Mouse (Mus musculus): Measurements from ENCODE around the gene Agtrap.
A peak's percentile ranks its signal among the peaks of the same experiment; 100 is the strongest.

Gene Agtrap

GRCm38 (mm10) chr4:148079944-148080596 is 7.8 kb downstream of the Agtrap start:
- DNase-seq (ENCODE audit: low read depth in 2 of 2, low spot score in 2 of 2): no peak

- no peak for DNase-seq (ENCODE audit: low read depth in 2 of 2, low spot score in 2 of 2)
Observed at GRCm38 (mm10) chr4:148079212-148079611, 8.6 kb downstream of the Agtrap start.

GRCm38 (mm10) chr4:148075881-148076280 is 11.9 kb downstream of the Agtrap start:
- DNase-seq (ENCODE audit: low read depth in 2 of 2, low spot score in 2 of 2): no peak

- peak; percentile 42 to 47 for DNase-seq (ENCODE audit: low read depth in 2 of 2, low spot score in 2 of 2)
Observed at GRCm38 (mm10) chr4:148075259-148075658, 12.6 kb downstream of the Agtrap start.

GRCm38 (mm10) chr4:148074521-148075189 is 13.2 kb downstream of the Agtrap start:
- peak in 1 of 2 experiments; percentile 26 for DNase-seq (ENCODE audit: low read depth in 2 of 2, low spot score in 2 of 2)

- no peak for DNase-seq (ENCODE audit: low read depth in 2 of 2, low spot score in 2 of 2)
Observed at GRCm38 (mm10) chr4:148071508-148071907, 16.3 kb downstream of the Agtrap start.

- no peak for DNase-seq (ENCODE audit: low read depth in 2 of 2, low spot score in 2 of 2)
Observed at GRCm38 (mm10) chr4:148069602-148070218, 18.1 kb downstream of the Agtrap start.

GRCm38 (mm10) chr4:148067346-148067745 is 20.5 kb downstream of the Agtrap start:
- DNase-seq (ENCODE audit: low read depth in 2 of 2, low spot score in 2 of 2): no peak

- no peak for DNase-seq (ENCODE audit: low read depth in 2 of 2, low spot score in 2 of 2)
Observed at GRCm38 (mm10) chr4:148066401-148066744, 21.5 kb downstream of the Agtrap start.

GRCm38 (mm10) chr4:148065702-148066400 is 22.0 kb downstream of the Agtrap start:
- DNase-seq (ENCODE audit: low read depth in 2 of 2, low spot score in 2 of 2): no peak

GRCm38 (mm10) chr4:148061086-148061480 is 26.7 kb downstream of the Agtrap start:
- DNase-seq (ENCODE audit: low read depth in 2 of 2, low spot score in 2 of 2): no peak

- DNase-seq (ENCODE audit: low read depth in 2 of 2, low spot score in 2 of 2): no peak
Observed at GRCm38 (mm10) chr4:148060120-148061085, 27.4 kb downstream of the Agtrap start.

- DNase-seq (ENCODE audit: low read depth in 2 of 2, low spot score in 2 of 2): no peak
Observed at GRCm38 (mm10) chr4:148058993-148059392, 28.8 kb downstream of the Agtrap start.

- no peak for DNase-seq (ENCODE audit: low read depth in 2 of 2, low spot score in 2 of 2)
Observed at GRCm38 (mm10) chr4:148058218-148058819, 29.5 kb downstream of the Agtrap start.

GRCm38 (mm10) chr4:148057661-148058209 is 30.1 kb downstream of the Agtrap start:
- no peak for DNase-seq (ENCODE audit: low read depth in 2 of 2, low spot score in 2 of 2)

- no peak for DNase-seq (ENCODE audit: low read depth in 2 of 2, low spot score in 2 of 2)
Observed at GRCm38 (mm10) chr4:148056801-148057200, 31.0 kb downstream of the Agtrap start.

GRCm38 (mm10) chr4:148056246-148056645 is 31.6 kb downstream of the Agtrap start:
- DNase-seq (ENCODE audit: low read depth in 2 of 2, low spot score in 2 of 2): no peak

GRCm38 (mm10) chr4:148054961-148055695 is 32.7 kb downstream of the Agtrap start:
- DNase-seq (ENCODE audit: low read depth in 2 of 2, low spot score in 2 of 2): no peak

- DNase-seq (ENCODE audit: low read depth in 2 of 2, low spot score in 2 of 2): no peak
Observed at GRCm38 (mm10) chr4:148053417-148053920, 34.4 kb downstream of the Agtrap start.

All from CD8-positive naive resting alpha-beta T cell, adult 2 months (primary cell).